Mouse (Mus musculus) brain, embryonic 14.5 days (tissue): Measurements from ENCODE around the gene Kbtbd13. TPM values are rescaled to one million over a fixed set of nuclear protein-coding genes. Genes with fewer than 3 reads are reported as not detected.

Experiments
- DNase-seq: peaks from one replicate; pipeline ENCODE4 v3.0.0-alpha.2; 2011; ENCODE audit warnings: low read depth
- CTCF ChIP-seq: fragments of 200-500 bp; IDR thresholded peaks from 2 replicates; pipeline ENCODE4 v1.5.1; 2012; ENCODE audit warnings: inconsistent platforms, mild to moderate bottlenecking, moderate library complexity, borderline replicate concordance; ENCODE audit not compliant: insufficient read depth, insufficient read length; ENCODE audit errors: extremely low read depth
- POLR2A ChIP-seq: fragments of 200-500 bp; IDR thresholded peaks from 2 replicates; pipeline ENCODE4 v1.6.1; 2012; ENCODE audit warnings: mild to moderate bottlenecking, inconsistent platforms, borderline replicate concordance; ENCODE audit not compliant: poor library complexity, insufficient read depth, insufficient read length, severe bottlenecking; ENCODE audit errors: extremely low read depth
- polyA plus RNA-seq: library from polyadenylated mRNA; depleted of rRNA; stranded (reverse); fragments of >200 nt; gene quantifications from 2 replicates; pipeline ENCODE4 v1.2.3, GENCODE M21; 2012; rRNA removed

Kbtbd13 gene
- polyA plus RNA-seq = 0.57 and 0.66 TPM in 2 replicates

GRCm38 (mm10) chr9:65391613-65391964 lies at the start of gene Kbtbd13:
Gene Kbtbd13 (minus strand): TSS chr9:65391652.
- no peak for DNase-seq
- TF ChIP-seq POLR2A (no peak), CTCF (no peak)

- DNase-seq = peak; percentile 97
- TF ChIP-seq POLR2A = peak; percentile 67; the same call in 1 of the 2 replicates
- TF ChIP-seq CTCF = no peak
Observed at GRCm38 (mm10) chr9:65435671-65436301, 44.3 kb upstream of the Kbtbd13 start, which contains the start of gene Mtfmt. Gene Mtfmt (plus strand): TSS chr9:65435782.

DNA sequence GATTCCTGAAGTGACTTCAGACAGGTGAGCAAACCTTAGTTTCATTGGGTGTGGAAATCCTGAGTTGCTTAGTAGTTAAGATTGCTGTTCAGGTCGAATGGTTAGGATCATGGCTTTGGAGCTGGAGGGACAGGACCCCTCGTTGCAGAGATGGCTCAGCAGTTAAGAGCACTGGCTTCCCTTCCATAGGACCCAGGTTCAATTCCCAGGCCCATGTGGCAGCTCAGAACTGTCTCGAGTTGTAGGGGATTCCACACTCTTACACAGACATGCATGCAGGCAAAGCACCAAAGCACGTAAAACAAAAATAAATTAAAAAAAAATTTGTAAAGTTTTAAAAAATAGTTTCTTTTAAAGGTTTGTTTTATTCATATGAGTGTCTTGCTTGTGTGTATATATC lies 43.8 kb upstream of the Kbtbd13 start:
- no peak for TF ChIP-seq CTCF
- TF ChIP-seq POLR2A = no peak
- no peak for DNase-seq

- peak; percentile 18 for DNase-seq
Observed at GRCm38 (mm10) chr9:65434140-65434539, 42.7 kb upstream of the Kbtbd13 start.

DNA sequence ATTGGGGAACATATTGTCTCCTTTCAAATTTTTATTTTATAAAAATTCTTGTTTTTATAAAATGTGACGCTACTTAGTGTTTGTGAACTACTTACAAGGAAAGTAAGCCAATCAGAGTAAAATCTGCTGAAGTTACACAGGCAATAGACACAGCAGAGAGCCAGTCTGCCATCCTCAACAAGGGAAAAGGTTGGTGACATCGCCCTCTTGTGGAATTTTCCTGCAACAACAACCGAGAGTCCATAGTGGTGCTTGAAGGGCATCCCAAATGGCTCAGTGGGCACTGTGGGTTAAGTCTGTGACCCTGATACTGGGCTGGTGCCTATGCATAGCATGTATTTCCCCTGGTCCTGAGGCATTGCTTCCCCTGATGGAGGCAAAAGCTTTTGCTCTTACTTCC lies 40.8 kb upstream of the Kbtbd13 start:
- peak; percentile 86 for DNase-seq
- TF ChIP-seq POLR2A (no peak), CTCF (peak; percentile 91)

More at GRCm38 (mm10) chr9:65434140-65434539, 42.7 kb upstream of the Kbtbd13 start:
- TF ChIP-seq POLR2A (no peak), CTCF (peak; percentile 42; the same call in 1 of the 2 replicates)

GRCm38 (mm10) chr9:65430921-65431320 lies 39.5 kb upstream of the Kbtbd13 start:
- no peak for TF ChIP-seq CTCF
- no peak for TF ChIP-seq POLR2A
- DNase-seq = no peak

DNA sequence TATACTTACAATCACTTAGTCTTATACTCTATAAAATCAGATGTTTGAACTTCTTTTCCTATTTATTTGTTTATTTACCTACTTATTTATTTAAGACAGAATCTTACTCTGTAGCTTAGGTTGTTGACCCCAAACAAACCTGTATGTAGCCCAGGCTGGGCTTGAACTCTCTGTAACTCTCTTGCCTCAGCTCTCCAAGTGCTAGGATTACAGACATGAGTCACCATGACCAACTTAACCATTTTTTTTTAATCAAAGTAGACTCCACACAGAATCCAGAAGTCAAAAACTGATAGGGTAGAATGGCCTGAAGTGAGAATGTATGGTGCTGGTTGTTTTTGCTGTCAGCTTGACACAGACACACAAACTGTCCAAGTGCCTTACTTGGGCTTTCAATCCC lies 38.9 kb upstream of the Kbtbd13 start:
- no peak for DNase-seq
- TF ChIP-seq CTCF (no peak), POLR2A (no peak)

- DNase-seq = no peak
- no peak for TF ChIP-seq CTCF
Observed at GRCm38 (mm10) chr9:65428003-65428402, 36.6 kb upstream of the Kbtbd13 start.

DNA sequence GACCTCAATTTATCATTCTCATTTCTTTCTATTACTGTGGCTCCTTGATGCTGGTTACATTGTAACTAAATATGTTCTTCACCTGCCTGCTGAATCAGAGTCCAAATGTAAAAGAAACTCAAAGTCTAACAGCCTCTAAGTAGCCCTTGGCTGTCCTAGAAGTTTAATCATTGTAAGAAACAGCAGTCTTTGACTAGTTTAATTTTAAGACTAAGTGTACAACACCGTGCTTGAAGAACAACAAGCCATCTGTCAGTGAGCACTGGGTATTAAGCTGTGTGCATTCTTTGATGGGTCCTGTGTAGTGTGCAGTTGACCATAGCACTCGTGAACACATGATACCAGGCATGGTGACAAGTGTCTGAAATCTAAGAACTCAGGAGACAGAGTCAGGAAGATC lies 36.1 kb upstream of the Kbtbd13 start:
- TF ChIP-seq POLR2A (no peak), CTCF (no peak)
- no peak for DNase-seq

- no peak for TF ChIP-seq POLR2A
- TF ChIP-seq CTCF = no peak
- no peak for DNase-seq
Observed at GRCm38 (mm10) chr9:65424393-65424792, 32.9 kb upstream of the Kbtbd13 start.

DNA sequence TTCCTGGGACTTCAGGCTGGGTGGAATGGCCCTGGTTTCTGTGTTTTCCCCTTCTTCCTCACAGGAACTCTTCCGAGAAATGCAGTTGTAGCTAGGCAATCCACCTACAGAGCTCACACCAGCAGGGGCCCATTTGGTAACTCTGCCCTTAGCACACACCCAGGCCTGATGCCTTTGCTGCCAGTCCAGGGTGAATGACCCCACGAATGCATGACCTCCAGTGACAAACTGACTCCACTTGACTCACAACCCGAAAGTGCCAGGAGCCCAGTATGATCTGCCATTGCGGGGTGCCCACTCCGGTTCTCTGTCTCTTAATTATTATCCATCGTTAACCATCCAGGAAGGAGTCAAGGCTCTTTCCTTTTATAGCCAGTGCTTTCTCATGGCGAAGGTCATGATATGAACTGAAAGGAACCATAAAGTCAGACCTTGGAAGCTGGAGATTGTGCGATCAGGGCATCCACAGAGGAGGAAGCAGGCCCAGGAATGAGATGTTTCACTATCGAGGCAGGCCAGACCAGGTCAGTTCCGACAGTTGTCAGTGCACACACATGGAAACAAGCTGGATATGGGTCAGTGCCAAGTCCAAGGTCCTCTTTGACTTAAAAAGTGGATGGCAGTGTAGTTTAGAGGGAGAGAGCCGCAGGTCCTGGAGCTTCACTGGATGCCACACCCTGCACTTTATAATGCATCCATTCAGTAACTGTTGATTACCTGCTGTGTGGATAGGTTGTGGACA lies 31.5 kb upstream of the Kbtbd13 start, which contains the start of gene Slc51b:
Gene Slc51b (minus strand): TSS at position 196 of the 742 bp plus-strand sequence.
- no peak for TF ChIP-seq POLR2A
- TF ChIP-seq CTCF = no peak
- DNase-seq = no peak

- no peak for DNase-seq
- TF ChIP-seq POLR2A (no peak), CTCF (no peak)
Observed at GRCm38 (mm10) chr9:65419633-65420032, 28.2 kb upstream of the Kbtbd13 start.
